Mouse (Mus musculus): ENCODE results near the gene Slc27a1. TPM values are rescaled to one million over a fixed set of nuclear protein-coding genes. Genes with fewer than 3 reads are reported as not detected.
A peak's percentile ranks its signal among the peaks of the same experiment; 100 is the strongest.

Gene Slc27a1
- polyA plus RNA-seq, 1 experiment from 2014 or later: 8.6 TPM

DNA sequence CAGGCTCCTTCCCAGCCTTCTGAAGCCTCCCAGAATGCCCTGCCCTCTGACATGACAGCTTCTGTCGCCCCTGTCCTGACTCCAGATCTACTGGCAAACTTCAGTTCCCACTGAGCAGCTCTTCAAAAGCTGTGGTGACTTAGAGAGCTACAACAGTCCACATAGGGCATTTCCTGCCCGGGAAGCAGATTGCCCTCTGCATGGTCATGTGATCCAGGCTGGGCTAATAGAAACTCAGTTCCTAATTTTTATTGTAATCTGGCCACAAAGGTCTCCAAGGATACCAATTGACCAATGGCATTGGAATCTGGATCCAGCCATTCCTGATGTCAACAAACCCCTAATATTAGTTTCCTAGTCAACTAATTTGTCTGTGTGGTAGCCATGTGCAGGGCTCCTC, 63.2 kb downstream of the Slc27a1 start:
- Histone ChIP-seq H3K4me2 (no peak overlapping the region), H3K9me3 (ENCODE audit: control insufficient read depth, low read length) (peaks cover 6% of the 10 kb centered on the region; the same call in 1 of the 2 replicates), H3K4me3 (ENCODE audit: low read depth, low read length) (no peak overlapping the region), H3K36me3 (ENCODE audit: control insufficient read depth, insufficient read depth, low read length) (no peaks in the 10 kb centered on the region), H3K4me1 (ENCODE audit: control insufficient read depth, insufficient read depth, low read length) (peaks cover 11% of the 10 kb centered on the region), H3K27me3 (ENCODE audit: control insufficient read depth, insufficient read depth, low read length) (peaks cover 36% of the 10 kb centered on the region), H3K9ac (ENCODE audit: low read length) (no peak overlapping the region), H3K27ac (ENCODE audit: low read depth, low read length) (no peak overlapping the region)
- ATAC-seq (ENCODE audit: low FRiP score) (no peak), DNase-seq (ENCODE audit: low spot score, missing footprints) (no peak)
- WGBS: 63% methylated on average over 2 of the region's 2 CpGs

GRCm38 (mm10) chr8:71633164-71633563, 64.5 kb downstream of the Slc27a1 start:
- WGBS: 7% methylated on average over 18 of the region's 22 CpGs
- peak; percentile 88 for DNase-seq (ENCODE audit: low spot score, missing footprints)

DNA sequence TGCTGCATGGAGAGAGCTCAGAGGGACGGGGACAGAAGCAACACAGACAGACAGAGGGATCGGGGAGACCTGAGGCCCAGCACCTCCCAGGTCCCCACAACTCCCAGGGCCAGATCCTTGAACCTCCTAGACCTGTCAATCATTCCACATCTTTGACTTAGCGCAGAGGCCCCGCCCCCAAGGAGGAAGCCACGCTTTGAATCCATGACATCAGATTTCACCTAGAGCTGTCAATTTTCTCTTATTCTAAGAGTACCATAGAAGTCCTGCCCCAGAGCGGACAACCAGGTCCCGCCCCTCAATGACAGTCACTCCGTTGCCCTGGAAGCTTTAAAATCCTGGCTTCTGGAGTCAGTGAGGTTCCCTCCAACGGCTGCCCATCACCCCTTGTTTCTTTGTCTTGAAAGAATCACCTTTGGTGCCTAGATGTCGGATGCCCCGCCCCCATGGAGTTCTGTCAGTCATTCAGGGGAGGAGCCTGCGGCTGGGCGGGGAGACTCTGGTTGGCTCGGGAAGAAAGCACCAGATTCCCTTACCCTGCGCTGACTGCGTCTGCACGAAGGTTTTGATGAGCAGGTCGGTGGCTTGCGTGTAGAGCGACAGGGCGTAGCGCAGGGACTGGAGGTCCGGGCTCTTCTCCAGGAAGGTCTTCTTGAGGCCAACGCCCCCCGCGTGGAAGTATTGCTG, 65.4 kb downstream of the Slc27a1 start:
- Histone ChIP-seq H3K4me2 (peak overlapping the region; percentile 34), H3K27ac (ENCODE audit: low read depth, low read length) (no peak overlapping the region; the same call in 1 of the 2 replicates), H3K9ac (ENCODE audit: low read length) (peak overlapping the region; percentile 33; the same call in 1 of the 2 replicates), H3K36me3 (ENCODE audit: control insufficient read depth, insufficient read depth, low read length) (no peaks in the 10 kb centered on the region), H3K9me3 (ENCODE audit: control insufficient read depth, low read length) (peaks cover 6% of the 10 kb centered on the region; the same call in 1 of the 2 replicates), H3K27me3 (ENCODE audit: control insufficient read depth, insufficient read depth, low read length) (peaks cover 36% of the 10 kb centered on the region), H3K4me3 (ENCODE audit: low read depth, low read length) (no peak overlapping the region), H3K4me1 (ENCODE audit: control insufficient read depth, insufficient read depth, low read length) (peaks cover 7% of the 10 kb centered on the region)
- DNase-seq (ENCODE audit: low spot score, missing footprints) (peak; percentile 93), ATAC-seq (ENCODE audit: low FRiP score) (peak; percentile 57)
- 3% methylated on average over 26 of the region's 26 CpGs for WGBS

More at GRCm38 (mm10) chr8:71633164-71633563, 64.5 kb downstream of the Slc27a1 start:
- Histone ChIP-seq H3K27me3 (ENCODE audit: control insufficient read depth, insufficient read depth, low read length) (peaks cover 36% of the 10 kb centered on the region), H3K9me3 (ENCODE audit: control insufficient read depth, low read length) (peaks cover 6% of the 10 kb centered on the region; the same call in 1 of the 2 replicates), H3K9ac (ENCODE audit: low read length) (no peak overlapping the region), H3K27ac (ENCODE audit: low read depth, low read length) (no peak overlapping the region), H3K4me3 (ENCODE audit: low read depth, low read length) (no peak overlapping the region), H3K36me3 (ENCODE audit: control insufficient read depth, insufficient read depth, low read length) (no peaks in the 10 kb centered on the region), H3K4me2 (no peak overlapping the region), H3K4me1 (ENCODE audit: control insufficient read depth, insufficient read depth, low read length) (peaks cover 11% of the 10 kb centered on the region)
- ATAC-seq (ENCODE audit: low FRiP score): no peak

Small RNA genes lying within 50 kb of the gene (microRNA-seq; reads per million reads assigned to microRNA genes)
- not detected for gene Mir6769b

Other genes with a start within 250 kb of the Slc27a1 start
- 70.9 and 71.7 TPM in 2 replicates for gene Use1, start 202.0 kb upstream of the Slc27a1 start, polyA plus RNA-seq (2014; fragmentation: Nextera tagmentation; extraction: Ambion mirVana)
- gene Ocel1, start 197.6 kb upstream of the Slc27a1 start, polyA plus RNA-seq (2014; fragmentation: Nextera tagmentation; extraction: Ambion mirVana): 2.9 and 3.3 TPM in 2 replicates
- gene Nr2f6, start 186.9 kb upstream of the Slc27a1 start, polyA plus RNA-seq (2014; fragmentation: Nextera tagmentation; extraction: Ambion mirVana): 62.6 and 73.0 TPM in 2 replicates
- gene Ushbp1, start 173.1 kb upstream of the Slc27a1 start, polyA plus RNA-seq (2014; fragmentation: Nextera tagmentation; extraction: Ambion mirVana): 2.4 and 3.3 TPM in 2 replicates
- 99.0 and 99.2 TPM in 2 replicates for gene Babam1, start 172.0 kb upstream of the Slc27a1 start, polyA plus RNA-seq (2014; fragmentation: Nextera tagmentation; extraction: Ambion mirVana)
- 14.9 and 16.3 TPM in 2 replicates for gene Ankle1, start 162.9 kb upstream of the Slc27a1 start, polyA plus RNA-seq (2014; fragmentation: Nextera tagmentation; extraction: Ambion mirVana)
- 36.4 and 42.2 TPM in 2 replicates for gene Abhd8, start 105.2 kb upstream of the Slc27a1 start, polyA plus RNA-seq (2014; fragmentation: Nextera tagmentation; extraction: Ambion mirVana)
- 249 and 251 TPM in 2 replicates for gene Mrpl34, start 103.9 kb upstream of the Slc27a1 start, polyA plus RNA-seq (2014; fragmentation: Nextera tagmentation; extraction: Ambion mirVana)
- 128 and 129 TPM in 2 replicates for gene Dda1, start 99.7 kb upstream of the Slc27a1 start, polyA plus RNA-seq (2014; fragmentation: Nextera tagmentation; extraction: Ambion mirVana)
- 4.0 and 4.7 TPM in 2 replicates for gene Ano8, start 82.9 kb upstream of the Slc27a1 start, polyA plus RNA-seq (2014; fragmentation: Nextera tagmentation; extraction: Ambion mirVana)
- 4.0 and 4.6 TPM in 2 replicates for gene Gtpbp3, start 80.8 kb upstream of the Slc27a1 start, polyA plus RNA-seq (2014; fragmentation: Nextera tagmentation; extraction: Ambion mirVana)
- gene Plvap, start 57.1 kb upstream of the Slc27a1 start, polyA plus RNA-seq (2014; fragmentation: Nextera tagmentation; extraction: Ambion mirVana): 33.7 and 34.1 TPM in 2 replicates
- gene Ccdc194, start 43.2 kb upstream of the Slc27a1 start, polyA plus RNA-seq (2014; fragmentation: Nextera tagmentation; extraction: Ambion mirVana): 0.40 and 0.72 TPM in 2 replicates
- gene Bst2, start 31.4 kb upstream of the Slc27a1 start, polyA plus RNA-seq (2014; fragmentation: Nextera tagmentation; extraction: Ambion mirVana): 5.0 and 6.1 TPM in 2 replicates
- 50.7 and 51.0 TPM in 2 replicates for gene Mvb12a, start 26.0 kb upstream of the Slc27a1 start, polyA plus RNA-seq (2014; fragmentation: Nextera tagmentation; extraction: Ambion mirVana)
- gene Tmem221, start 10.0 kb upstream of the Slc27a1 start, polyA plus RNA-seq (2014; fragmentation: Nextera tagmentation; extraction: Ambion mirVana): 0.12 and 0.14 TPM in 2 replicates
- gene Nxnl1, start 2.3 kb upstream of the Slc27a1 start, polyA plus RNA-seq (2014; fragmentation: Nextera tagmentation; extraction: Ambion mirVana): not detected in 2 replicates
- gene Pgls, start 23.3 kb downstream of the Slc27a1 start, polyA plus RNA-seq (2014; fragmentation: Nextera tagmentation; extraction: Ambion mirVana): 224 and 234 TPM in 2 replicates
- 3.2 and 3.6 TPM in 2 replicates for gene Fam129c, start 28.8 kb downstream of the Slc27a1 start, polyA plus RNA-seq (2014; fragmentation: Nextera tagmentation; extraction: Ambion mirVana)
- gene Colgalt1, start 42.1 kb downstream of the Slc27a1 start, polyA plus RNA-seq (2014; fragmentation: Nextera tagmentation; extraction: Ambion mirVana): 39.5 and 42.8 TPM in 2 replicates
- gene Unc13a, start 102.9 kb downstream of the Slc27a1 start, polyA plus RNA-seq (2014; fragmentation: Nextera tagmentation; extraction: Ambion mirVana): 5.4 and 6.5 TPM in 2 replicates
- 1.3 and 1.7 TPM in 2 replicates for gene Jak3, start 107.4 kb downstream of the Slc27a1 start, polyA plus RNA-seq (2014; fragmentation: Nextera tagmentation; extraction: Ambion mirVana)
- gene Insl3, start 120.3 kb downstream of the Slc27a1 start, polyA plus RNA-seq (2014; fragmentation: Nextera tagmentation; extraction: Ambion mirVana): 0.44 and 0.48 TPM in 2 replicates
- gene B3gnt3, start 132.9 kb downstream of the Slc27a1 start, polyA plus RNA-seq (2014; fragmentation: Nextera tagmentation; extraction: Ambion mirVana): 0.38 and 0.63 TPM in 2 replicates
- gene Fcho1, start 156.8 kb downstream of the Slc27a1 start, polyA plus RNA-seq (2014; fragmentation: Nextera tagmentation; extraction: Ambion mirVana): 12.9 and 15.3 TPM in 2 replicates

Measured in midbrain, embryonic 11.5 days (tissue).